Mouse (Mus musculus) thymus, adult 2 months (tissue): ENCODE measurements around the gene Rspo1.

Experiments
- CTCF ChIP-seq: fragments of 200-500 bp; IDR thresholded peaks from 2 replicates; pipeline ENCODE4 v1.5.1; 2012; ENCODE audit warnings: mild to moderate bottlenecking, control low read depth, low read length, moderate library complexity, borderline replicate concordance; ENCODE audit not compliant: control insufficient read depth, poor library complexity, insufficient read depth; ENCODE audit errors: extremely low read depth
- POLR2A ChIP-seq: fragments of 200-500 bp; IDR thresholded peaks from 2 replicates; pipeline ENCODE4 v1.6.1; 2012; ENCODE audit warnings: mild to moderate bottlenecking, low read length, control low read depth, moderate library complexity; ENCODE audit not compliant: control insufficient read depth, poor library complexity, insufficient read depth; ENCODE audit errors: extremely low read depth

- TF ChIP-seq CTCF (no peak), POLR2A (no peak)
Measured at GRCm38 (mm10) chr4:125004886-125005285, 18.7 kb downstream of the Rspo1 start.
